Mouse (Mus musculus) testis, adult 2 months (tissue): ENCODE results near the gene Nvl.

Source experiments
- CTCF ChIP-seq: fragments of 200-500 bp; IDR thresholded peaks from 2 replicates; pipeline ENCODE4 v1.5.1; 2012; ENCODE audit warnings: low read depth, mild to moderate bottlenecking, inconsistent platforms, low read length, moderate library complexity; ENCODE audit not compliant: control insufficient read depth, insufficient read depth, insufficient replicate concordance
- POLR2A ChIP-seq: fragments of 200-500 bp; IDR thresholded peaks from 2 replicates; pipeline ENCODE4 v1.6.1; 2012; ENCODE audit warnings: low read depth, mild to moderate bottlenecking, inconsistent platforms, low read length, moderate library complexity; ENCODE audit not compliant: control insufficient read depth

DNA sequence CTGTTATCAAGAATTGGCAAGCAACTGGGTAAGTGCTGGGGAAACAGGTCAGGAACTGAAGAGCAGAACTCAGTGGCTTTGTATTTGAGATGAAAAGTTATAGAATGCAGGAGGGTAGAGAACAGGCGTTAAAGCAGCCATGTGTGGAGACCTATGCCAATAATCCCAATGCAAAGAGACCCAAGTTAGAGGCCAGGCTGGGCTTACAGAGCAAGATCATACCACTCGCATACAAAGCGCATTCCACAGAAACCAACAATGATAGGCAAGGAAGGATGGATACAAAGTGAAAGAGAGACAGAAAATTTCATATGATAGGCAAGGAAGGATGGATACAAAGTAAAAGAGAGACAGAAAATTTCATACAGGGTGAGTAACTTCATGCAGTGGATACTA lies 6.4 kb upstream of the Nvl start:
- TF ChIP-seq CTCF (no peak), POLR2A (no peak)
